Mouse (Mus musculus) E14TG2a.4 (cell line): ENCODE data around the gene Gin1.

ENCODE experiments used
- CTCF ChIP-seq: conservative IDR thresholded peaks from 2 replicates; pipeline ENCODE4 v1.5.1; 2014; ENCODE audit warnings: low read length
- POU5F1 ChIP-seq: IDR thresholded peaks from 2 replicates; pipeline ENCODE4 v1.6.1; 2014; ENCODE audit warnings: low read length, borderline replicate concordance

DNA sequence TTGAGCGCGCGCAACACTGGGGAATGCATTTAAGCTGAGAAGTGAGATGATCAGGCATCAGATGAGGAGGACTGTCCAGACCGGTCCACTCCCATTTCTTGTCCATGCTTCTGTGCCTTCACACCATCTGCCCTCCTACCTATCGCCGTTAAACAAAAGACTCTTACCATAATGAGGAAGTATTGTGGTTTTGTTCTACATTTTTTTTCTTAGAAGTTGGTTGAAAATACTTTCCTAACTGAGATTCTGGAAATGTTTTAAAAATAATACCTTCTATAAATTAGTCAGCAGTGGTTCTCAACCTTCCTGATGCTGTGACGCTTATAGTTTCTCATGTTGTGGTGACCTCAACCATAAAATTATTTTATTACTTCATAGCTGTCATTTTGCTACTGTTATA, 11.7 kb downstream of the Gin1 start:
- TF ChIP-seq CTCF = no peak
- no peak for TF ChIP-seq POU5F1
